Mouse (Mus musculus) left cerebral cortex, adult 18-20 months (tissue): Measurements from ENCODE around the gene Cyp2d11. TPM values are rescaled to one million over a fixed set of nuclear protein-coding genes. Genes with fewer than 3 reads are reported as not detected.

Experiments
- microRNA-seq, 2 experiments: library from miRNA; unstranded; fragments of <30 nt; microRNA quantifications; one replicate each; pipeline ENCODE4 v1.2.0; 2021
- total RNA-seq, 2 experiments: library from RNA; stranded (reverse); gene quantifications; 2 replicates each; pipeline ENCODE4 v1.2.3; 2021

The Cyp2d11 gene
- total RNA-seq, 2 experiments from 2014 or later = 0.35 TPM; not detected in 1

Small RNAs within 50 kb of the gene (microRNA-seq; reads per million reads assigned to microRNA genes)
- gene Gm25990 (0 reads per million in 2 experiments), gene Gm27331 (0 reads per million in 2 experiments), gene Mir7684 (0 reads per million in 2 experiments)

Other genes with a start within 250 kb of the Cyp2d11 start
- 100 to 1,000 TPM; 213 to 223 TPM for gene Srebf2, start 246.8 kb downstream of the Cyp2d11 start, total RNA-seq
- 1 to 10 TPM; 2.6 to 3.0 TPM for gene Shisa8, start 181.2 kb downstream of the Cyp2d11 start, total RNA-seq
- under 1 TPM; 0.26 to 0.49 TPM for gene Tnfrsf13c, start 169.7 kb downstream of the Cyp2d11 start, total RNA-seq
- gene Cenpm, start 149.3 kb downstream of the Cyp2d11 start, total RNA-seq = 1 to 10 TPM; 4.0 to 4.4 TPM
- gene 1500009C09Rik, start 141.6 kb downstream of the Cyp2d11 start, total RNA-seq = 100 to 1,000 TPM in 1 of 2 experiments, 10 to 100 TPM in 1; 93.7 to 101 TPM
- 100 to 1,000 TPM; 494 to 520 TPM for gene Sept3, start 119.1 kb downstream of the Cyp2d11 start, total RNA-seq
- not detected for gene Wbp2nl, start 95.1 kb downstream of the Cyp2d11 start, total RNA-seq
- 10 to 100 TPM; 29.1 to 30.2 TPM for gene Naga, start 55.1 kb downstream of the Cyp2d11 start, total RNA-seq
- gene Pheta2, start 55.1 kb downstream of the Cyp2d11 start, total RNA-seq = under 1 TPM; 0.23 to 0.35 TPM
- 100 to 1,000 TPM; 140 to 146 TPM for gene Smdt1, start 55.1 kb downstream of the Cyp2d11 start, total RNA-seq
- 100 to 1,000 TPM; 195 to 198 TPM for gene Ndufa6, start 39.7 kb downstream of the Cyp2d11 start, total RNA-seq
- 10 to 100 TPM; 36.4 to 40.9 TPM for gene Cyp2d22, start 13.8 kb downstream of the Cyp2d11 start, total RNA-seq
- gene Cyp2d10, start 13.2 kb upstream of the Cyp2d11 start, total RNA-seq = under 1 TPM in 1 of 2 experiments, not detected in 1; 0.46 TPM
- gene Cyp2d9, start 39.4 kb upstream of the Cyp2d11 start, total RNA-seq = not detected
- not detected for gene Cyp2d12, start 161.1 kb upstream of the Cyp2d11 start, total RNA-seq
- gene Cyp2d34, start 226.9 kb upstream of the Cyp2d11 start, total RNA-seq = not detected